Mouse (Mus musculus) MEL (cell line): ENCODE results near the gene Ager. TPM values are rescaled to one million over a fixed set of nuclear protein-coding genes. Genes with fewer than 3 reads are reported as not detected.

Experiments
- DNase-seq: peaks from one replicate; pipeline ENCODE4 v3.0.0; 2011; ENCODE audit warnings: low read depth, low spot score
- H3K27ac ChIP-seq: 2 replicates; pipeline ENCODE4 v1.5.1; 2012; ENCODE audit warnings: low read depth, mild to moderate bottlenecking, control low read depth, low read length, moderate library complexity; ENCODE audit not compliant: control insufficient read depth
- H3K27me3 ChIP-seq, 2 experiments: fragments of 150-350 bp in 1 of 2; sonication (generic) in 1 of 2; 2 replicates each; pipeline ENCODE4 v1.6.1; 2012; ENCODE audit warnings: low read length in 2 of 2, mild to moderate bottlenecking in 2 of 2, improper control_type of control experiment in 1 of 2, moderate library complexity in 1 of 2; ENCODE audit not compliant: insufficient read depth in 2 of 2, control insufficient read depth in 1 of 2
- H3K36me3 ChIP-seq, 2 experiments: 2 replicates each; pipeline ENCODE4 v1.6.1; 2012 to 2014; ENCODE audit warnings: low read length in 2 of 2, improper control_type of control experiment in 1 of 2, inconsistent platforms in 1 of 2, mild to moderate bottlenecking in 1 of 2; ENCODE audit not compliant: insufficient read depth in 2 of 2, control insufficient read depth in 1 of 2
- H3K4me1 ChIP-seq, 2 experiments: fragments of 150-350 bp in 1 of 2; sonication (generic) in 1 of 2; 2 replicates each; pipeline ENCODE4 v1.6.1; 2012; ENCODE audit warnings: low read length in 2 of 2, improper control_type of control experiment in 1 of 2, mild to moderate bottlenecking in 1 of 2; ENCODE audit not compliant: insufficient read depth in 2 of 2, control insufficient read depth in 1 of 2
- H3K4me3 ChIP-seq, 2 experiments: fragments of 150-350 bp in 1 of 2; sonication (generic) in 1 of 2; 2 replicates each; pipeline ENCODE4 v1.5.1; 2012; ENCODE audit warnings: low read depth in 2 of 2, low read length in 2 of 2, mild to moderate bottlenecking in 2 of 2, moderate library complexity in 2 of 2, control low read depth in 1 of 2, improper control_type of control experiment in 1 of 2; ENCODE audit not compliant: control insufficient read depth in 1 of 2, insufficient read depth in 1 of 2
- H3K79me2 ChIP-seq: 2 replicates; pipeline ENCODE4 v1.6.1; 2012; ENCODE audit warnings: mild to moderate bottlenecking, low read length, moderate library complexity; ENCODE audit not compliant: control insufficient read depth, poor library complexity, insufficient read depth
- H3K9ac ChIP-seq: 2 replicates; pipeline ENCODE4 v1.6.1; 2012; ENCODE audit warnings: low read depth, mild to moderate bottlenecking, control low read depth, low read length, moderate library complexity; ENCODE audit not compliant: control insufficient read depth, poor library complexity, severe bottlenecking
- H3K9me3 ChIP-seq: fragments of 150-350 bp; sonication (generic); replicated peaks from 2 replicates; pipeline ENCODE4 v1.6.1; 2012; ENCODE audit warnings: mild to moderate bottlenecking, low read length, improper control_type of control experiment, moderate library complexity; ENCODE audit not compliant: insufficient read depth
- CHD2 ChIP-seq: IDR thresholded peaks from 2 replicates; pipeline ENCODE4 v1.6.1; 2011; ENCODE audit warnings: low read length, improper control_type of control experiment
- EP300 ChIP-seq, 2 experiments: IDR thresholded peaks; 2 replicates each; pipeline ENCODE4 v1.6.1; 2011; ENCODE audit warnings: improper control_type of control experiment in 2 of 2, low read length in 2 of 2, low read depth in 1 of 2, mild to moderate bottlenecking in 1 of 2
- ETS1 ChIP-seq: IDR thresholded peaks from 2 replicates; pipeline ENCODE4 v1.6.1; 2012; ENCODE audit warnings: low read depth, mild to moderate bottlenecking, inconsistent platforms, low read length, improper control_type of control experiment, moderate library complexity
- GABPA ChIP-seq: IDR thresholded peaks from 2 replicates; pipeline ENCODE4 v1.6.1; 2012; ENCODE audit warnings: low read depth, mild to moderate bottlenecking, inconsistent platforms, low read length, improper control_type of control experiment, moderate library complexity
- MAZ ChIP-seq: IDR thresholded peaks from 2 replicates; pipeline ENCODE4 v1.6.1; 2012; ENCODE audit warnings: low read depth, mild to moderate bottlenecking, inconsistent platforms, low read length, improper control_type of control experiment
- MEF2A ChIP-seq: IDR thresholded peaks from 2 replicates; pipeline ENCODE4 v1.6.1; 2014; ENCODE audit warnings: low read depth, mild to moderate bottlenecking, inconsistent platforms, low read length, improper control_type of control experiment; ENCODE audit not compliant: poor library complexity, insufficient replicate concordance, severe bottlenecking; ENCODE audit errors: extremely low read depth
- MXI1 ChIP-seq: IDR thresholded peaks from 2 replicates; pipeline ENCODE4 v1.6.1; 2011; ENCODE audit warnings: mild to moderate bottlenecking, low read depth, low read length, improper control_type of control experiment
- MYB ChIP-seq: IDR thresholded peaks from 2 replicates; pipeline ENCODE4 v1.6.1; 2011; ENCODE audit warnings: mild to moderate bottlenecking, low read depth, low read length, improper control_type of control experiment
- MYC ChIP-seq: IDR thresholded peaks from 2 replicates; pipeline ENCODE4 v1.6.1; 2011; ENCODE audit warnings: low read depth, mild to moderate bottlenecking, low read length, improper control_type of control experiment, moderate library complexity
- NRF1 ChIP-seq: IDR thresholded peaks from 2 replicates; pipeline ENCODE4 v1.6.1; 2014; ENCODE audit warnings: low read depth, mild to moderate bottlenecking, inconsistent platforms, low read length, improper control_type of control experiment, moderate library complexity; ENCODE audit not compliant: poor library complexity, insufficient read depth, severe bottlenecking
- POLR2AphosphoS2 ChIP-seq: IDR thresholded peaks from 2 replicates; pipeline ENCODE4 v1.6.1; 2011; ENCODE audit warnings: low read length, improper control_type of control experiment
- POLR2AphosphoS5 ChIP-seq: IDR thresholded peaks from 2 replicates; pipeline ENCODE4 v1.6.1; 2012; ENCODE audit warnings: low read depth, borderline replicate concordance, mild to moderate bottlenecking, inconsistent platforms, low read length, moderate library complexity, mixed read lengths
- SIN3A ChIP-seq: IDR thresholded peaks from 2 replicates; pipeline ENCODE4 v1.6.1; 2012; ENCODE audit warnings: low read length, improper control_type of control experiment, inconsistent platforms
- TAL1 ChIP-seq: IDR thresholded peaks from 2 replicates; pipeline ENCODE4 v1.6.1; 2012; ENCODE audit warnings: mild to moderate bottlenecking, inconsistent platforms, low read length, moderate library complexity, mixed read lengths
- TBP ChIP-seq: IDR thresholded peaks from 2 replicates; pipeline ENCODE4 v1.8.0; 2011; ENCODE audit warnings: low read depth, low read length, improper control_type of control experiment
- USF1 ChIP-seq: IDR thresholded peaks from 2 replicates; pipeline ENCODE4 v1.6.1; 2014; ENCODE audit warnings: low read depth, mild to moderate bottlenecking, inconsistent platforms, low read length, improper control_type of control experiment, moderate library complexity
- ZKSCAN1 ChIP-seq: IDR thresholded peaks from 2 replicates; pipeline ENCODE4 v1.6.1; 2012; ENCODE audit warnings: low read depth, mild to moderate bottlenecking, inconsistent platforms, low read length, improper control_type of control experiment, moderate library complexity
- ZMIZ1 ChIP-seq: IDR thresholded peaks from 2 replicates; pipeline ENCODE4 v1.6.1; 2012; ENCODE audit warnings: low read depth, mild to moderate bottlenecking, inconsistent platforms, low read length, improper control_type of control experiment, moderate library complexity
- ZNF384 ChIP-seq: IDR thresholded peaks from 2 replicates; pipeline ENCODE4 v1.6.1; 2012; ENCODE audit warnings: low read depth, mild to moderate bottlenecking, inconsistent platforms, low read length, improper control_type of control experiment
- polyA plus RNA-seq, 2 experiments: library from polyadenylated mRNA; stranded (reverse) in 1 of 2; unstranded in 1 of 2; fragments of >175 nt in 1 of 2; fragments of >200 nt in 1 of 2; gene quantifications; 2 replicates each; pipeline versions ENCODE4 v1.2.1 to v1.2.4; 2012; ENCODE audit warnings: low replicate concordance in 2 of 2, low read depth in 1 of 2; ENCODE audit not compliant: insufficient read length in 2 of 2, insufficient read depth in 1 of 2, missing spikeins in 1 of 2
- total RNA-seq: library from RNA; depleted of rRNA; stranded (reverse); fragments of 300-350 nt; gene quantifications from 2 replicates; pipeline ENCODE4 v1.2.3, GENCODE M21; 2012; rRNA removed

Ager gene
- total RNA-seq (0.27 and 0.62 TPM in 2 replicates), polyA plus RNA-seq (1 to 10 TPM in 1 of 2 experiments, not detected in 1; 3.7 TPM)

DNA sequence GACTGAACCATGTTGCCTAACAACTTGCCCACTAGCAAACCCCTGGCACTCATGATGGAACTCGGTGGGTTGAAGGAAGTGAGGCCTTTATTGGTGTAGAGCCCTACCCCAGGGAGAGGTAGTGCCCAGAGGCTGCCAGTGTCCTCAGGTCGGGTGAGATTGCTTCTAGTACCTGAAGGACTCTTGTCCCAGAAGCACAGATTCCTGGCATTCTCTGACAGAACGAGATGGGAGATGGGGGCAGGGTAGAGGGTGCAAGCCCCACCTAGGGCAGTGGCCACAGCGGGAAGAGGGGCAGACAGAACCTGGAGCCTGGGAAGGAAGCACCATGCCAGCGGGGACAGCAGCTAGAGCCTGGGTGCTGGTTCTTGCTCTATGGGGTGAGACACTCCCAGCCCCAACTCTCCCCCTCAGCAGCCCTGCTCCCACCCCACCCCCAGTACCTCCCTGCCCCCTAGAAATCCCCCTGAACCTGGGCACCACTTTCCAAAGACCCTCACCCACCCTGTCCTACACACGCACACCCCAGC, at the start of gene Ager:
Ager (plus strand) TSS at position 297 of the 530 bp plus-strand sequence.
- Histone ChIP-seq H3K4me3 (no peak within 1 kb of the TSS), H3K9me3 (no peaks in the 10 kb centered on the region), H3K36me3 (peaks cover 0 to 4% of the 10 kb centered on the region in 2 experiments; a peak in 3 of 4 replicates), H3K9ac (no peak within 1 kb of the TSS; the same call in 1 of the 2 replicates), H3K27me3 (no peaks in the 10 kb centered on the region), H3K79me2 (peaks cover 9% of the 10 kb centered on the region)
- no peak for TF ChIP-seq ETS1
- no peak for TF ChIP-seq USF1
- no peak for TF ChIP-seq TBP
- TF ChIP-seq CHD2: no peak
- TF ChIP-seq EP300 (IDR thresholded peaks at IDR 0.05; ENCODE audit: low read depth in 1 of 2, low read length in 2 of 2): no peak
- TF ChIP-seq POLR2AphosphoS5: no peak
- TF ChIP-seq MXI1: no peak
- TF ChIP-seq MAZ: no peak
- no peak for TF ChIP-seq NRF1
- TF ChIP-seq ZMIZ1: no peak
- no peak for TF ChIP-seq POLR2AphosphoS2
- TF ChIP-seq TAL1: no peak
- no peak for TF ChIP-seq GABPA
- TF ChIP-seq, all 39 proteins: peak for 0
- no peak for DNase-seq
- Histone ChIP-seq H3K4me1 (peaks cover 0 to 16% of the 10 kb centered on the region in 2 experiments), H3K27ac (no peak within 1 kb of the TSS)

- TF ChIP-seq MYB (no peak), POLR2AphosphoS2 (no peak), MEF2A (no peak), SIN3A (no peak), ZKSCAN1 (no peak), EP300 (IDR thresholded peaks at IDR 0.05; ENCODE audit: low read depth in 1 of 2, low read length in 2 of 2) (no peak), MYC (no peak), MAZ (no peak), ZNF384 (no peak)
Observed at GRCm38 (mm10) chr17:34549156-34549555, 48.5 kb upstream of the Ager start.

More at GRCm38 (mm10) chr17:34549156-34549555, 48.5 kb upstream of the Ager start:
- Histone ChIP-seq H3K4me1 (no peaks in the 10 kb centered on the region), H3K4me3 (no peak overlapping the region), H3K9me3 (no peaks in the 10 kb centered on the region), H3K9ac (no peak overlapping the region), H3K27ac (no peak overlapping the region), H3K27me3 (no peaks in the 10 kb centered on the region; a peak in 2 of 4 replicates), H3K79me2 (no peaks in the 10 kb centered on the region), H3K36me3 (no peaks in the 10 kb centered on the region)
- no peak for DNase-seq
